Mouse (Mus musculus): ENCODE measurements at regions not wholly inside any gene's neighbourhood (a gene's known extent, or its start where the extent isn't known, plus 50 kb on each side); places are given as distances from the start of the nearest gene placed in this dataset.
A peak's percentile ranks its signal among the peaks of the same experiment; 100 is the strongest.

DNA sequence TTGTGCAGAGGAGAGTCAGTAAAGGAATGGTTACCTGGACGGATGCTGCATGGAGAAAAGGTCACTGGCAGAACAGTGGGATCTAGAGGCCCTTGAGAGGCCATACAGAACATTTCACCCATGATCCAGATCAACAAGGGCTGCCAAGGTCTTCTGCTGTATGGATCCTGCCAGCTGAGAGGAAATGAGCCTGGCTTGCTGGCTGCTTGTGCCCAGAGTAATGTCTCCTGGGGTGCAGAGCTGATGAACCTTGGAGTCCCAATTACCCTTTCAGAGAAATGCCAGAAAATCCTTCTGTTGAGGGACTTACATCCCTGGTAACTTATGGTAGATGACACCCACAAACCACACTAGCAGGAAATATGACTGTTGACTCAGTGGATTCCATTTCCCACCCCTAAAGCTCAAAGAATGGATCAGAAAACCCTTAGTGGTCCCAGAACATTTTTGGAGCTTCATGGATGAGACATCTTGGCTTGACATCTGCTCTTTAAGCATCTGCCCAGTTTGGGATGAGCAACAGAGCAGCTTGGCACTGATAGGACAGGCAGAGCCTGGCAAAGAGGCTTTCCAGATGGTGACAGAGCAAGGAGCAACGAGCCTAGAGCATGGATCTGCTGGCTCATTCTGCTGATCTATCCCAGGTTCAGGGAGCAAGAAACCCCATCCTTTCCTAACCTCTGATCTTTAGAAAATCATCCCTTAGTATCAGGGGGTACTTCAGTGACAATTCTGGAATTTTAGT lies 416.6 kb downstream of the Adra2a start:
- DNase-seq (ENCODE audit: low spot score in 2 of 2) = no peak

- no peak for DNase-seq (ENCODE audit: low spot score in 2 of 2)
These were observed 418.5 kb downstream of the Adra2a start for GRCm38 (mm10) chr19:54462480-54462879.

DNA sequence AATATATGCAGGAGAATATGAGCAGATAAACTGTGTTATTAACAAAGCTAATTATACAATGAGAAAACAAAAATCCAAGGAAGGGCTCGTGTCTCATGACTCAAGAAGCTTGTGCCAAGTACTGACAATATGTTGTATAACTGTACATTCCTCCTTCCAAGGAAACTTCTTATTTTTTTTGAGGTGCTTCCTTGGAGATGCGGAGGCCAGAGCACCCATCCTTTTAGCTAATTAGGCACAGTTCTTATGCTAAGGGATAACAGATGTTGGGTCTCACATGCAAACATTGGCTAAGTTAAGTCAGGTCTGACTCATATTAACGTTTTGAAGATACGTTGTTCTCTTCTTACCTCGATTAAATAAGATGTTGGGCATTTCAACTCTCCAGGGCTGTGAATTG lies 426.1 kb downstream of the Adra2a start:
- DNase-seq (ENCODE audit: low spot score in 2 of 2) = peak in 1 of 2 experiments; percentile 7

DNA sequence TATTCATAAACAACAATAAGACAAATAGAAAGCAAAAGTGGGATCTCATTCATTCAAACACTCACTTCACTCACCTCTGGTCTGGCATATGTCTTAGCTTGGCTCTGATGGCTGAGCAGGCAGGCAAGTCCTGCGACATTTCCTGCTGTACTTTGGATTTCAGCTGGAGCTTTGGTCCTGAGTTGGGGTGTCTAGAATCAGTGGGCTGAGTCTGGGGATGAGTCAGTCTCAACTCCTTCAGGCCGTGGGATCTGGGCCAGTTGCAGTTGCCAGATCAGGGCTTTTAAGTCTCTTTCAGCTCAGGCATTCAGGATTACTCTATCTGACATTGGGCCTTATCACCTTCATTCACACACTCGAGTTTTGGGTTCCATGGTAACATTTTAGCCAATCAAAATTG lies 454.1 kb downstream of the Adra2a start:
- peak in 1 of 2 experiments; percentile 22 for DNase-seq (ENCODE audit: low spot score in 2 of 2)

DNA sequence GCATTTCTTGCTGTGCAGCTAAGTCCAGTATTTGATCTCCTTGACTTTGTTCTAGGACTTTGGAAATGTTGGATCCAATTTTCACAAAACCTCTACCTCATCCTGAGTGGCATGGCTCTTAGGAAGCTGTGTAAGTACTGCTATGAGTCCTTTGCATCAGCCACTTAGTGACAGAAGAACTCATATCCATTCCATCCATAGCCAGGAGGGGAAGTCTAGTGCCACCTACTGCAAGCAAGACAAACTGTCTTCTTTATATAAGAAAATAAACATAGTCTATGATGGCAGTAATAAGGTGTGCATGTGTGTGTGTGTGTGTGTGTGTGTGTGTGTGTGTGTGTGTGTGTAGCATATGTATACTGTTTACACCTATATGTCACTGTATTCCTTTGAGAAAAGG lies 489.9 kb downstream of the Adra2a start:
- no peak for DNase-seq (ENCODE audit: low spot score in 2 of 2)

- no peak for DNase-seq (ENCODE audit: low spot score in 2 of 2)
These were observed 511.4 kb downstream of the Adra2a start for GRCm38 (mm10) chr19:54555351-54555750.

- no peak for DNase-seq (ENCODE audit: low spot score in 2 of 2)
These were observed 514.0 kb downstream of the Adra2a start for GRCm38 (mm10) chr19:54557984-54558383.

DNA sequence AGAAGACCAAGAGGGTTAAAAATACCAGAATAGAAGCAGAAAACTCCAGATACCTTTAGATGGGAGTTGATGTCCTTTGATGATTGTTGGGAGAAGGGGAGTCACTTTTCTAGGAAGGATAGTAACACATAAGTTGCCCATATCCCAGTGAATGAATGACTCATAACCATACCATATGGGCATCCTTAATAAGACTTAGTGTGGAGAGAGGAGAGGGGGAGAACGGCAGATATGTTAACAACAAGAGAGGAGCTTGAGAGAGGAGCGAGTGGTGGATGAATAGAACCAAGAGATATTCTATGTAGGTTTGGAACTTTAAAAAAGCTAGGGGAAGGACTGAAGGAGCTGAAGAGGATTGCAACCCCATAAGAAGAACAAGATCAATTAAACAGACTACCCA lies 539.6 kb downstream of the Adra2a start:
- no peak for DNase-seq (ENCODE audit: low spot score in 2 of 2)

DNA sequence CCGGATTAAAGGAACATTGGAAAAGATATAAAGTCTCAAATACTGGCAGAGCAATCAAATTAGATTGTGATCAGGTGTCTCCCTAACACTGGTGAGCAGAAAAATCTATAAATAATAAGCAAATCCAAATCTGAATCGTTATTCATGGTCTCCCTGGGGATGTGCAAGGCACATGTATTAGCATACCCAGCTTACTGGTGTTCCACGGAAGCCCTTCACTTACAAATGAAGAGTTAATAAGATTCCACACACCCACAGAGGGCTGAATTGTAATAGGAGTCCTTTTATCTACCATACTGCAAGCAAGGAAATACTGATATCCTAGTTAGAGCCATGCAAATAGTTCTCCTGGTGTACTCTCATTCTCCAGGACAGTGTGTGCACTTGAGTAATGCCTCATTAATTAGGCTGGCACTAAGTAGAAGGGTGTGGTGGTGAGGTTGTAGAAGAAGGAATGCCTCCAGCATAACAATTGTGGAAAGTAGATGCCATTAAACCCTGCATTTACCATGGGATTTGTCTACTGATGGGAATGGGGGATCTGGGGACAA lies 540.8 kb downstream of the Adra2a start:
- DNase-seq (ENCODE audit: low spot score in 2 of 2) = no peak

- no peak for DNase-seq (ENCODE audit: low spot score in 2 of 2)
These were observed 541.4 kb downstream of the Adra2a start for GRCm38 (mm10) chr19:54585326-54585725.

DNA sequence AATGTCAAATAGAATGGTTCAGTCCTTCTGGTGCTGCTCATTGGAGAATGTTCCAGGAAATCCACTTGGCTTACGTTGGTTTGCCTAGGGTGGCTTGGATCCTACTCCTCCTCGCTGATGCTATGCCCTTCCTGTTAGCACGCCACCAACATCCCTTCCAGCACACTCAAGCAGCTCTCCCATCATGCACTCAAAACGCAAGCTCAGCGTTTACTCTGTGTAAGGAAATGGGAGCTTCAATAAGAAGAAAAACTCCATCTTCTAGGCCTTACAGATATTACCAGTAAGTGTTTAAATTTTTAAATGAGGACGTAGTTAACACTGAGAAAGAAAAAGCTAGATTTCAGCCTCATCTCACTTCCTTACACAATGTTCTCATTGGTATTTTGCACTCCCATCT lies 523.7 kb downstream of the Gpam start:
- no peak for DNase-seq (ENCODE audit: low spot score in 2 of 2)

GRCm38 (mm10) chr19:54605346-54605745 lies 521.7 kb downstream of the Gpam start:
- no peak for DNase-seq (ENCODE audit: low spot score in 2 of 2)

DNA sequence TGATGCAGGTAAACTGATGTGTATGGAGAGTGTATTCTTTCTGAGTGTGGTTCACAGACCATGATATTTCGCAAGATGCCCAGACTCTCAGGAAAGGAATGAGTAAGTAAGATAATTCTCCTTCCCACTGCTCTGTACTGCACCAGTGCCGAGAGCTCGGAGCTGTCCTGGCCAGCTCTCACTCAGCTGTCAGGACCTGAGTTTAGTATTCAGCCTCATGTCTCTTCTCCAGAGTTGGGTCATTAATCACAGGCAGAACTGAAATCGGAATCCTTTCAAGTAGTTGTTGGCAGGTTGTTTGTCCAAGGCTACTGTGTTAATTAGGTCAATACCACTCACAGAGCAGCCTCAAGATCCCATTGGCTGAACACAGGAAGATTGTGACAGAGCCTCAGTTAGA lies 510.1 kb downstream of the Gpam start:
- peak in 1 of 2 experiments; percentile 13 for DNase-seq (ENCODE audit: low spot score in 2 of 2)
